Mouse (Mus musculus): ENCODE measurements around the gene Nxpe3. TPM values are rescaled to one million over a fixed set of nuclear protein-coding genes. Genes with fewer than 3 reads are reported as not detected.

Gene Nxpe3
- total RNA-seq (2014; rRNA removed) = 1.8 and 2.2 TPM in 2 replicates
- polyA plus RNA-seq (2015; fragmentation: Nextera tagmentation; extraction: Ambion mirVana) = 0.50 and 1.2 TPM in 2 replicates

- DNase-seq (peak; percentile 90), ATAC-seq (peak; percentile 97)
- no peaks in the 10 kb centered on the region for H3K27me3 ChIP-seq (ENCODE audit: insufficient read depth, low read length)
- H3K27ac ChIP-seq (ENCODE audit: low read depth, low read length) = peak within 1 kb of the TSS; percentile 80
- H3K4me3 ChIP-seq (ENCODE audit: low read depth, low read length) = peak within 1 kb of the TSS; percentile 81
- no peaks in the 10 kb centered on the region for H3K36me3 ChIP-seq (ENCODE audit: insufficient read depth)
- under 1% methylated on average over 74 of the region's 74 CpGs for WGBS
- peak within 1 kb of the TSS; percentile 68 for H3K4me2 ChIP-seq (ENCODE audit: low read depth)
- no peaks in the 10 kb centered on the region for H3K9me3 ChIP-seq (ENCODE audit: low read length)
- TF ChIP-seq CTCF (IDR thresholded peaks at IDR 0.05; ENCODE audit: low read depth) = no peak; the same call in 1 of the 2 replicates
- peaks cover 15% of the 10 kb centered on the region for H3K4me1 ChIP-seq (ENCODE audit: insufficient read depth)
- peak within 1 kb of the TSS; percentile 87 for H3K9ac ChIP-seq
Observed at GRCm38 (mm10) chr16:55894893-55895650, at the start of gene Nxpe3. Nxpe3 (minus strand) TSS chr16:55895285.

GRCm38 (mm10) chr16:55940781-55941180 lies 45.7 kb upstream of the Nxpe3 start:
- H3K27ac ChIP-seq (ENCODE audit: low read depth, low read length) = no peak overlapping the region
- ATAC-seq (no peak), DNase-seq (no peak)
- H3K9me3 ChIP-seq (ENCODE audit: low read length) = no peaks in the 10 kb centered on the region
- H3K4me1 ChIP-seq (ENCODE audit: insufficient read depth) = no peaks in the 10 kb centered on the region
- H3K36me3 ChIP-seq (ENCODE audit: insufficient read depth) = no peaks in the 10 kb centered on the region
- TF ChIP-seq CTCF (IDR thresholded peaks at IDR 0.05; ENCODE audit: low read depth) = no peak
- no peak overlapping the region for H3K9ac ChIP-seq
- H3K4me3 ChIP-seq (ENCODE audit: low read depth, low read length) = no peak overlapping the region
- WGBS = 92% methylated on average over 4 of the region's 4 CpGs
- no peaks in the 10 kb centered on the region for H3K27me3 ChIP-seq (ENCODE audit: insufficient read depth, low read length)
- H3K4me2 ChIP-seq (ENCODE audit: low read depth) = no peak overlapping the region

DNA sequence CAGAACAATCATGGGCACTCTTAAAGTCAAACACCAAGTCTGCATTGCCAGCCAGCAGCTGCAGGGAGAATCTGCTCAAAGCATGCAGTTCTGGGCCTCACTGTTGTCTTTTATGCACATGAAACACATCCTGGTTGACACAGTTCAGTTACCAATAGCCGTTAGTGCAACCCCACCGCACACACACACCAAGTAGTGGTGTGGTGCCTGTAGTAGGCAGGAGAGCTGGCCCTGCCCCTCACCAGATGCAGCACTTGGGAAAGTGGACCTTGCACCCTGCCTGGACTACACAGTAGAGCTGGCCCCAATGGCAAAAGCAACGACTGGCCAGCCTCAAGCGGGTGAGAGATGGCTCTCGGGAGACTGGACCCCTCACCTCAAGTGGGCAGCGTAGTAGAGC lies 44.6 kb upstream of the Nxpe3 start:
- H3K9me3 ChIP-seq (ENCODE audit: low read length) = no peaks in the 10 kb centered on the region
- no peaks in the 10 kb centered on the region for H3K36me3 ChIP-seq (ENCODE audit: insufficient read depth)
- ATAC-seq = no peak
- no peak for DNase-seq
- H3K4me2 ChIP-seq (ENCODE audit: low read depth) = no peak overlapping the region
- H3K9ac ChIP-seq = no peak overlapping the region
- H3K27me3 ChIP-seq (ENCODE audit: insufficient read depth, low read length) = no peaks in the 10 kb centered on the region
- no peak overlapping the region for H3K27ac ChIP-seq (ENCODE audit: low read depth, low read length)
- no peak overlapping the region for H3K4me3 ChIP-seq (ENCODE audit: low read depth, low read length)
- no peak for TF ChIP-seq CTCF (IDR thresholded peaks at IDR 0.05; ENCODE audit: low read depth)
- 87% methylated on average over 6 of the region's 6 CpGs for WGBS
- no peaks in the 10 kb centered on the region for H3K4me1 ChIP-seq (ENCODE audit: insufficient read depth)

- ATAC-seq (no peak), DNase-seq (no peak)
- Histone ChIP-seq H3K9ac (no peak overlapping the region), H3K9me3 (ENCODE audit: low read length) (no peaks in the 10 kb centered on the region), H3K27me3 (ENCODE audit: insufficient read depth, low read length) (no peaks in the 10 kb centered on the region), H3K27ac (ENCODE audit: low read depth, low read length) (no peak overlapping the region), H3K4me3 (ENCODE audit: low read depth, low read length) (no peak overlapping the region), H3K4me1 (ENCODE audit: insufficient read depth) (no peaks in the 10 kb centered on the region), H3K4me2 (ENCODE audit: low read depth) (no peak overlapping the region), H3K36me3 (ENCODE audit: insufficient read depth) (no peaks in the 10 kb centered on the region)
- TF ChIP-seq CTCF (IDR thresholded peaks at IDR 0.05; ENCODE audit: low read depth) = no peak
- WGBS = 94% methylated on average over 4 of the region's 4 CpGs
Observed at GRCm38 (mm10) chr16:55938761-55939160, 43.7 kb upstream of the Nxpe3 start.

GRCm38 (mm10) chr16:55934453-55935037 lies 39.5 kb upstream of the Nxpe3 start, which contains the start of gene Cep97:
Cep97 (minus strand) TSS chr16:55934855.
- Histone ChIP-seq H3K4me2 (ENCODE audit: low read depth) (peak within 1 kb of the TSS; percentile 69), H3K4me3 (ENCODE audit: low read depth, low read length) (peak within 1 kb of the TSS; percentile 76), H3K36me3 (ENCODE audit: insufficient read depth) (no peaks in the 10 kb centered on the region), H3K4me1 (ENCODE audit: insufficient read depth) (no peaks in the 10 kb centered on the region), H3K9ac (peak within 1 kb of the TSS; percentile 64), H3K27me3 (ENCODE audit: insufficient read depth, low read length) (no peaks in the 10 kb centered on the region), H3K27ac (ENCODE audit: low read depth, low read length) (peak within 1 kb of the TSS; percentile 60), H3K9me3 (ENCODE audit: low read length) (no peaks in the 10 kb centered on the region)
- under 1% methylated on average over 24 of the region's 24 CpGs for WGBS
- peak; percentile 38; the same call in 1 of the 2 replicates for TF ChIP-seq CTCF (IDR thresholded peaks at IDR 0.05; ENCODE audit: low read depth)
- DNase-seq (peak; percentile 94), ATAC-seq (peak; percentile 99)

DNA sequence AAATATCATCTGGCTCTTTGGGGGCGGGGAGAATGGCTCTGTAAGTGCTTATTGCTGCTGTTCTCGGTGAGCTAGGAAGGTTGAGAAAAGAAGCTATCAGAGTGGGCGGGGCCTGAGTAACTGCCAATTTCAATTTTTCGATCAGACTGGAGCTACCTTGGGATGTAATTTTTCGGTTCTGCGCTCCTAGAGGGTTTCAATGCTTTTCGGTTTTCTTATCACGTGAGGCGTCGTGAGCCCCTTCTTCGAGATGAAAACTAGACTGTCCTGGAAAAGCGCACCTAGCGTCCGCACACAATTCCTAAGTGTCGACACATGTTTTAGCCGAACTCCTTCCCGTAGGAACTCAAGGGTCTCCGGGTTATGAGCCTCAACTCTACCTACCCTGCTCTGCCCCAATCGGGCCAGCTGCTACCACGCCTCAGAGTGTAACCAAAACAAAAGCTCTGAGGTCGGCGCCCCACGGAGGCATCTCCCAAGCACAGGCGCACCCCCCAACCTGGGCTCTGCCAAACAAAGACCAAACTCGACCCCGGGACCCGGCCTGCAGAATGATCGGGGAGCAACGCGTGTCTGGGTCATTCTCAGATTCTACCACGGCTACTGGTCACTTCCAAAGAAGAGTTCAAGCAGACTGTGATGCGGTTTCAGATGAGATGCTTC lies 38.7 kb upstream of the Nxpe3 start:
- peak overlapping the region; percentile 76 for H3K4me3 ChIP-seq (ENCODE audit: low read depth, low read length)
- no peaks in the 10 kb centered on the region for H3K36me3 ChIP-seq (ENCODE audit: insufficient read depth)
- no peaks in the 10 kb centered on the region for H3K27me3 ChIP-seq (ENCODE audit: insufficient read depth, low read length)
- DNase-seq (peak; percentile 70), ATAC-seq (peak; percentile 17)
- 1% methylated on average over 32 of the region's 32 CpGs for WGBS
- peak overlapping the region; percentile 69 for H3K4me2 ChIP-seq (ENCODE audit: low read depth)
- no peaks in the 10 kb centered on the region for H3K4me1 ChIP-seq (ENCODE audit: insufficient read depth)
- no peaks in the 10 kb centered on the region for H3K9me3 ChIP-seq (ENCODE audit: low read length)
- peak; percentile 44 for TF ChIP-seq CTCF (IDR thresholded peaks at IDR 0.05; ENCODE audit: low read depth)
- peak overlapping the region; percentile 60 for H3K27ac ChIP-seq (ENCODE audit: low read depth, low read length)
- H3K9ac ChIP-seq = peak overlapping the region; percentile 64
